Mouse (Mus musculus): ENCODE results near the gene Adamts17. TPM values are rescaled to one million over a fixed set of nuclear protein-coding genes. Genes with fewer than 3 reads are reported as not detected.

Gene Adamts17
- polyA plus RNA-seq, 1 experiment: 4.2 TPM

GRCm38 (mm10) chr7:67029481-67029880 is 189.9 kb downstream of the Adamts17 start:
- no peak overlapping the region for H3K27ac ChIP-seq (ENCODE audit: insufficient read depth, low read length)
- TF ChIP-seq POLR2A (IDR thresholded peaks at IDR 0.05; ENCODE audit: extremely low read depth, insufficient read depth, low read length) (no peak), CTCF (IDR thresholded peaks at IDR 0.05; ENCODE audit: extremely low read depth, insufficient read depth, low read length) (no peak)
- no peaks in the 10 kb centered on the region; the same call in 1 of the 2 replicates for H3K4me1 ChIP-seq (ENCODE audit: control insufficient read depth, insufficient read depth, low read length)
- no peak overlapping the region for H3K4me3 ChIP-seq (ENCODE audit: insufficient read depth, low read length)

GRCm38 (mm10) chr7:67031284-67031683 is 191.7 kb downstream of the Adamts17 start:
- Histone ChIP-seq H3K4me1 (ENCODE audit: control insufficient read depth, insufficient read depth, low read length) (peaks cover 2% of the 10 kb centered on the region), H3K4me3 (ENCODE audit: insufficient read depth, low read length) (no peak overlapping the region), H3K27ac (ENCODE audit: insufficient read depth, low read length) (no peak overlapping the region)
- no peak for TF ChIP-seq POLR2A (IDR thresholded peaks at IDR 0.05; ENCODE audit: extremely low read depth, insufficient read depth, low read length)
- no peak for TF ChIP-seq CTCF (IDR thresholded peaks at IDR 0.05; ENCODE audit: extremely low read depth, insufficient read depth, low read length)

- Histone ChIP-seq H3K4me1 (ENCODE audit: control insufficient read depth, insufficient read depth, low read length) (peaks cover 4% of the 10 kb centered on the region), H3K4me3 (ENCODE audit: insufficient read depth, low read length) (no peak overlapping the region), H3K27ac (ENCODE audit: insufficient read depth, low read length) (no peak overlapping the region)
- TF ChIP-seq POLR2A (IDR thresholded peaks at IDR 0.05; ENCODE audit: extremely low read depth, insufficient read depth, low read length) (no peak), CTCF (IDR thresholded peaks at IDR 0.05; ENCODE audit: extremely low read depth, insufficient read depth, low read length) (no peak)
Measured at GRCm38 (mm10) chr7:67032616-67033015, 193.1 kb downstream of the Adamts17 start.

GRCm38 (mm10) chr7:67034369-67034768 is 194.8 kb downstream of the Adamts17 start:
- H3K4me3 ChIP-seq (ENCODE audit: insufficient read depth, low read length): no peak overlapping the region
- no peak overlapping the region for H3K27ac ChIP-seq (ENCODE audit: insufficient read depth, low read length)
- H3K4me1 ChIP-seq (ENCODE audit: control insufficient read depth, insufficient read depth, low read length): peaks cover 4% of the 10 kb centered on the region
- TF ChIP-seq CTCF (IDR thresholded peaks at IDR 0.05; ENCODE audit: extremely low read depth, insufficient read depth, low read length) (no peak), POLR2A (IDR thresholded peaks at IDR 0.05; ENCODE audit: extremely low read depth, insufficient read depth, low read length) (no peak)

GRCm38 (mm10) chr7:67035246-67035645 is 195.7 kb downstream of the Adamts17 start:
- Histone ChIP-seq H3K4me3 (ENCODE audit: insufficient read depth, low read length) (no peak overlapping the region), H3K4me1 (ENCODE audit: control insufficient read depth, insufficient read depth, low read length) (peaks cover 4% of the 10 kb centered on the region), H3K27ac (ENCODE audit: insufficient read depth, low read length) (no peak overlapping the region)
- TF ChIP-seq POLR2A (IDR thresholded peaks at IDR 0.05; ENCODE audit: extremely low read depth, insufficient read depth, low read length) (no peak), CTCF (IDR thresholded peaks at IDR 0.05; ENCODE audit: extremely low read depth, insufficient read depth, low read length) (no peak)

- no peak overlapping the region for H3K27ac ChIP-seq (ENCODE audit: insufficient read depth, low read length)
- H3K4me1 ChIP-seq (ENCODE audit: control insufficient read depth, insufficient read depth, low read length): peaks cover 4% of the 10 kb centered on the region
- H3K4me3 ChIP-seq (ENCODE audit: insufficient read depth, low read length): no peak overlapping the region
- TF ChIP-seq POLR2A (IDR thresholded peaks at IDR 0.05; ENCODE audit: extremely low read depth, insufficient read depth, low read length) (no peak), CTCF (IDR thresholded peaks at IDR 0.05; ENCODE audit: extremely low read depth, insufficient read depth, low read length) (no peak)
Measured at GRCm38 (mm10) chr7:67035661-67036060, 196.1 kb downstream of the Adamts17 start.

- Histone ChIP-seq H3K4me1 (ENCODE audit: control insufficient read depth, insufficient read depth, low read length) (peaks cover 4% of the 10 kb centered on the region), H3K4me3 (ENCODE audit: insufficient read depth, low read length) (no peak overlapping the region), H3K27ac (ENCODE audit: insufficient read depth, low read length) (no peak overlapping the region)
- TF ChIP-seq POLR2A (IDR thresholded peaks at IDR 0.05; ENCODE audit: extremely low read depth, insufficient read depth, low read length) (no peak), CTCF (IDR thresholded peaks at IDR 0.05; ENCODE audit: extremely low read depth, insufficient read depth, low read length) (no peak)
Measured at GRCm38 (mm10) chr7:67036502-67037485, 197.3 kb downstream of the Adamts17 start.

- Histone ChIP-seq H3K4me1 (ENCODE audit: control insufficient read depth, insufficient read depth, low read length) (peaks cover 4% of the 10 kb centered on the region), H3K27ac (ENCODE audit: insufficient read depth, low read length) (no peak overlapping the region), H3K4me3 (ENCODE audit: insufficient read depth, low read length) (no peak overlapping the region)
- TF ChIP-seq CTCF (IDR thresholded peaks at IDR 0.05; ENCODE audit: extremely low read depth, insufficient read depth, low read length) (no peak), POLR2A (IDR thresholded peaks at IDR 0.05; ENCODE audit: extremely low read depth, insufficient read depth, low read length) (no peak)
Measured at GRCm38 (mm10) chr7:67037726-67038520, 198.4 kb downstream of the Adamts17 start.

- H3K27ac ChIP-seq (ENCODE audit: insufficient read depth, low read length): no peak overlapping the region
- peaks cover 4% of the 10 kb centered on the region for H3K4me1 ChIP-seq (ENCODE audit: control insufficient read depth, insufficient read depth, low read length)
- no peak for TF ChIP-seq POLR2A (IDR thresholded peaks at IDR 0.05; ENCODE audit: extremely low read depth, insufficient read depth, low read length)
- no peak for TF ChIP-seq CTCF (IDR thresholded peaks at IDR 0.05; ENCODE audit: extremely low read depth, insufficient read depth, low read length)
- no peak overlapping the region for H3K4me3 ChIP-seq (ENCODE audit: insufficient read depth, low read length)
Measured at GRCm38 (mm10) chr7:67039143-67039542, 199.6 kb downstream of the Adamts17 start.
